Mouse (Mus musculus) C3H10T1/2 (cell line): ENCODE data around the gene Olfr1416. TPM values are rescaled to one million over a fixed set of nuclear protein-coding genes. Genes with fewer than 3 reads are reported as not detected.

Source experiments
- polyA plus RNA-seq, 2 experiments: library from polyadenylated mRNA; unstranded; fragments of >200 nt; fragmentation: generic; extraction: Trizol; gene quantifications; one replicate each; pipeline ENCODE4 v1.2.1; 2012; ENCODE audit warnings: missing spikeins in 2 of 2

Olfr1416 gene
- polyA plus RNA-seq, result not detected

DNA sequence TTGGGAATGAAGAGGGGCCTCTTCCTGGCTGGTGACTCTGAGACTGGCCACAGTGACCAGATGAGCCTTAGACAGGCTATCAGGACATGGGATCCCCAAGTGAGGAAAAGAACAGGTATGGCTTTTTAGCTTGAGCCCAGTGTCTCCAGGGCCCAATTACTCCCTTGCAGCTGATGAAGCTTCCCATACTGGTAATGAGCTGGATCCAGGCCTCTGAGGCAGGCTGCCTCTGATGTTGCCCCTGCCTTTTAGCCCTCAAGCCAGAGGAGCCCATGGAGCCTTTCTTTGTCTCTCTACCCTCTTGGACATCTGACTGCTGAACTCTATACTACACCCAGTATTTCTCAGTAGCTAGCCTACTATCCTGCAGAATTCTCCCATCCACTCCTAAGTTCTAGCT is at the start of gene Olfr1416:
TSS of gene Olfr1416 (minus strand) at position 101 of the 400 bp plus-strand sequence.

GRCm38 (mm10) chr1:92518561-92518960 is 33.6 kb upstream of the Olfr1416 start, which contains the start of gene Olfr1414:
Olfr1414 (minus strand) TSS chr1:92518661.

DNA sequence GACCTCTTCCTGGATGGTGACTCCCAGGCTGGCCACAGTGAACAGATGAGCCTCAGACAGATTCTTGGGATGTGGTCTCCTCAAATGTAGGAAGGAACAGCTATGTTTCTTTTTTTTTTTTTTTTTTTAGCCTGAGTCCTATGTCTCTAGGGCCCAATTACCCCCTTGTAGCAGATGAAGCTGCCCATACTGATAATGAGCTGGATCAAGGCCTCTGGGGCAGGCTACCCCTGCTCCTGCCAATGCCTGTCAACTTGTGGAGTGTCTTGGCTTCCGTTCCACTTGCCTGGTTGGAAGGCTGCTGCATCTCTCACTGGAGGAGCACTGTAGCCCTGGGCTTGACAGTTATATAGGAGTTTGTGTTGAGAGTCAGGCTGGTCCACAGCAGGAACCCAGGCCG is 11.1 kb upstream of the Olfr1416 start, which contains the start of gene Olfr1415:
TSS of gene Olfr1415 (minus strand) at position 101 of the 400 bp plus-strand sequence.

GRCm38 (mm10) chr1:92473165-92474041 is 11.5 kb downstream of the Olfr1416 start, which contains the start of gene Ndufa10:
Ndufa10 (minus strand) TSS chr1:92473860.

Other genes with a start within 250 kb of the Olfr1416 start
- gene Ndufa10, start 11.3 kb downstream of the Olfr1416 start, polyA plus RNA-seq, result 100 to 1,000 TPM in 1 of 2 experiments, 10 to 100 TPM in 1; 95.5 to 172 TPM
- not detected for gene Olfr1415, start 11.0 kb upstream of the Olfr1416 start, polyA plus RNA-seq
- gene Olfr1414, start 33.5 kb upstream of the Olfr1416 start, polyA plus RNA-seq, result not detected
- gene Olfr1413, start 86.2 kb upstream of the Olfr1416 start, polyA plus RNA-seq, result not detected
- not detected for gene Olfr1412, start 100.7 kb upstream of the Olfr1416 start, polyA plus RNA-seq
- not detected for gene Olfr1411, start 109.3 kb upstream of the Olfr1416 start, polyA plus RNA-seq
- not detected for gene Olfr1410, start 120.7 kb upstream of the Olfr1416 start, polyA plus RNA-seq
- gene Olfr12, start 132.7 kb upstream of the Olfr1416 start, polyA plus RNA-seq, result not detected
- 100 to 1,000 TPM; 466 to 637 TPM for gene Cops9, start 156.9 kb upstream of the Olfr1416 start, polyA plus RNA-seq
- gene Otos, start 163.7 kb upstream of the Olfr1416 start, polyA plus RNA-seq, result under 1 TPM; 0.08 to 0.96 TPM